Mouse (Mus musculus): ENCODE results near the gene Nphs1.
"Not testable (repeated sequence)": the region's sequence is repeated elsewhere in the genome, so short reads cannot be mapped to it uniquely, and the experiment has no call there.

Nphs1 gene

DNA sequence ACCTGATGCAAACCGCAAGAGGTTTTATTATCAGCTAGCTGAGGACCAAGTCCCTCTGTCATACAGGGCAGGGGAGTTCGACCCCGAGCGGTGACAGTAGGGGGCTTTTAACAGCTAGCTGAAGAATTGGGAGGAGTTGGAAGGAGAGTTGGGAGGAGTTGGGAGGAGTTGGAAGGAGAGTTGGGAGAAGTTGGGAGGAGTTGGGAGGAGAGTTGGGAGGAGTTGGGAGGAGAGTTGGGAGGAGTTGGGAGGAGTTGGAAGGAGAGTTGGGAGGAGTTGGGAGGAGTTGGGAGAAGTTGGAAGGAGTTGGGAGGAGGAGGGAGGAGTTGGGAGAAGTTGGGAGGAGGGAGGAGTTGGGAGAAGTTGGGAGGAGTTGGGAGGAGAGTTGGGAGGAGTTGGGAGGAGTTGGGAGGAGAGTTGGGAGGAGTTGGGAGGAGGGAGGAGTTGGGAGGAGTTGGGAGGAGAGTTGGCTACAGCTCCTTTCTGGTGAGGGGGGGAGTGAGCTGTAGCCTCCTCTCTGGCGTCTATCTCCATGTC is 37.5 kb downstream of the Nphs1 start:
- not testable (repeated sequence) for DNase-seq

DNA sequence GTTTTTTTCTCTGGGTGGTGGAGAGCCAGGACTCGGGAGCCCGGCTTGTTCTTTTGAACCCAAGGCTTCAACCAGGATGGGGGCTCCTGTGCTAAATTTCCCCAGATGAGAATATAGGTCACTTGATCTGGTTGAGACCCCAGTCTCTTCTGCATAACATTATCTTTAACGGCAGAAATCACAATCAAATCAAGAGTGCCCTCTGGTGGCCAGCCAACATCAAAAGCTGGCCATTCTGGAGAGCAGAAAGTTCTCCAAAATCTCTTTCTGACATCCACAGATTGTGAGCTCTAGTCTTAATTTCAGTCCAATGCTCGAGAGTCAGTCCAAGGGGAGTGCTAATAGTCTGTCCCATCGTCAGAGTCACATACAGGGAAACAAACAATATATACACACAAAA is 43.0 kb downstream of the Nphs1 start:
- DNase-seq, result not testable (repeated sequence)

DNA sequence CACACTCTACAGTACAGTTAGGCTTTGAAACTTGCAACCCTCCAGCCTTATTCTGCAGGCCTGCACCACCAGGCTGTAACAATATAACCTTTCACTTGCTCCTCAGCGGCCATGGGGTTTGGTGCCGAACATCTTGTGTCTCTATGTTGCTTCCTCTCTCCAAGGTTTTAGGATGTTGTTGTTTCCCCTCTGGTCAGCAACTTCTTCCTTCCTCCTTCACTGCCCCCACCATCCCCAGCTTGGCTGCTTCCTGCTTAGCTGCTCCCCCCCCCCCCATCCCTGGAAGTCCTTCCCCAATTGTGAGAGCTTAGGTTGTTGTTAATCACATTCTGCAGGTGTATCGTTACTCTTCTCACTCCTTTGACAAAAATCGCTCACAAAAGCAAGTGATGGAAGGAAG is 49.9 kb downstream of the Nphs1 start:
- no peak for DNase-seq

DNA sequence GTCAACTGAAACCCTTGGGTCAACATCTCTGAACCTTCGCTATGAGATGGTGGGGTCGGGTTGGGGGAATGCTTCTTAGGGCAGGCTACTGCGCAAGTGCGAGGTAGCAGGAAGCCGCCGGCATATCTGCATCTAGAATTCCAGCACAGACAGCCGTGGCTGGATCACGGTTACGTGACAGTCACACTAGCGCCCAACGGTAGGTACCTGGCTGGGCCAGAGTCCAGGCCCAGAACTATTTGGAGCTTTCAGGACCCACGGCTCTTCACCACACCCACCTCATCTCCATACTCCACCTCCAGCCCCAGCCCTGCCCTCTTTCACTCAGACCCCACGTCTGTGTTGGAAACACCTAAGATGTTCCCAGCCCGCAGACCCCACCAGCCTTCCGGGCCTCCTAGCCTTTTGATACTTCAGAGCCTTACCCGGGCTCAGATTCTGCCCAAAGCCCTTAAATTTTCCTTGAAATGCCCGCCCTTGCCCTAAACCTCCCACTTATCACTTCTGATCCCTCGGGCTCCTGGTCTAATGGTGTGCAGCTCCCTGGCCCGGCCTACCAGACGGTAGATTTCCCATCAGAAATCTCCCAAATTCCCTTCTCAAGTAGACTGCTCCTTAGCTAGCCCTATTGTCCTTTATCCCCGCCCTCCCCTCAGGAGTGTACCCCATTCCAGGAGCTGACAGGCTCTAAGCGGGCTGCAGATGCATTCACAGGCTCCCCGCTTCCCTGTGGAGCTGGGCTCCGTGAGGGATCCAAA is 57.1 kb downstream of the Nphs1 start:
- no peak for DNase-seq

DNA sequence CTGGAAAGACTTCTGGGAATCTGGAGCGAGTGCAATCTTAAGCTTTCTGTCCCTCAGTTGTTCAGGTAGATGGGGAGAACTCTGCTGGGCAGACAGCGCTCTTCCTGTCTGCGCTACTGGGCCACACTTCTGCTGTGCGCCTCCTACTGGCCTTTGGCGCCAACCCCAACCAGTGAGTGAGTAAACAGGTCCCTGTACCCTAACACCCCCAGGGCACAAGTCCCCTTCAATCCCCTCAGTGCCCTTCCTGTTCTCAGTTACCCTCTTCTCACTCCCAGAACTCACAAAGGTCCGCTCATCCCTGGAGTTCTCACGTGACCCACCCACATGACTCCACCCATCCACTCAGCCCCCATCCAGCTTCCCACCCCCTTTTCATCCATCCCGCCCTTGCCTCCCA is 60.2 kb downstream of the Nphs1 start:
- DNase-seq, result no peak

DNA sequence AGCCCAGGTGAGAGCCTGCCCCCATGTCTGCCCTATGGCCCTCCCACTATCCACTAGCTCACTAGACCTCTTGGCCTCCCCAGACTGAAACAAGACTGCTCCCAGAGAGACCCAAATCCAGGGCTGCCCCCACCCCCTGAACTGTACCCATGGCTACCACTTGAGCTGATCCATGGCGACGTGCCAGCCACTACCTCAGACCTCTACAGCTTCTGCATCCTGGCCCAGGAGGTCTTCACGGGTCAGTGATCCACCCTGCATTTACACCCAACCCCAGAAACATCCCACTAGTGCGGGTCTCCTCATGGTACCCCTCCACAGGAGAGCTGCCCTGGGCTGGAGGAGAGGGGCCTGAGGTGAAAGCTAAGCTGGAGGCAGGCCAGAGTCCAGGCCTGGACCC is 62.3 kb downstream of the Nphs1 start:
- no peak for DNase-seq

DNA sequence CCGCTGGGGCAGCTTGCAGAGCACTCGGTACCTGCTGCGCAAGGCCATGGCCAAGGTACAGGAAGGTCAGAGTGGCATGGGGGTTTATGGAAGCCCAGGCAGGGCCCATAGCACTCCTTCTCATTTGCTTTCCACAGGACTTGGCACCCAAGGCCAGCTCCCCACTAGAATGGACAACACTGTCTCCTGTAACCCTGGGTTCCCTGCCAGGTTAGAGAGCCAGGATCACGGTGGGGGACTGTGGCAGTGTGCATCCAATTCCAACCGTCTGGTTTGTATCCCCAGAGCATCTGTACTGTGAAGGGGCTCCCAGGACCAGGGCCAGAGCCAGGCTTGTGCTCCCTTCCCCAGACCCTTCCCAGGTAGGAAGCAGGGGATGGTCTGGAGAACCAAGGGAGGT is 62.7 kb downstream of the Nphs1 start:
- no peak for DNase-seq

DNA sequence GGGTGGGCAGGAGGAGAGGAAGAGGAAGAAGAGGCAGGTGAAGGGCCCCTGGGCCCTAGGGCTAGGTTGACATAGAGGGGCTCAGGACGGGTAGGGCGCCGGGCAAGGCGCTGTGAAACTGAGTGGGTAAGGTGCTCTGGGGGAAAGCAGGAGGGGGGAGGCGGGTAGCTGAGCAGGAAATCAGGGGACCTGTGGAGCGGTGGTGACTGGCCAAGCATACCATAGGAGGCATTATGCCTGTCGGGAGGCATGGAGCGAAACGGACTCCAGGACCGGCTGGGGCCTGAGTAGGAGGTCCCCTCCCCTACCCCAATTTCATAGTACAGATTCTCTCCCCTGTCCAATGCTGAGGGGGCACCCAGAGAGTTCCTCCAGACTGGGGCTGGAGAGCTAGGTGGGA is 64.8 kb downstream of the Nphs1 start:
- no peak for DNase-seq

DNA sequence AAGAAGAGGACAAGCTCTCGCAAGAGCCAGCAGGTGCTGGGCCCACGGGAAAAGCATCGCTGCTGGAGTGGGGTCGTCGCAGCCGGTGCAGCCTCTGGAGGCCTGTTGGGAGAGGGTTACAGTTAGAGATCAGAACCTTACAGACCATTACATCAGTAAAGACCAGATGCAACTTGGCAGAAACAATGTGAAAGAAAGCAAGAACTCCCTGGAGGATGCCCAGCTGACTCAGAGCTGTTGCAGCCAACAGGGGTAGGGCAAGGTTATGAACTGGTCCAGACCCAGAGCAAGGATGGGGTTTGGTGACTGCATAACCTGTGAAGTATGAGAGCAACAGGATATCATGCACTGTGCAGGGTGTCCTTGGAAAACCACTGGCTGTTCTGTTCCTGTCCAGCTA is 66.4 kb downstream of the Nphs1 start:
- DNase-seq, result no peak

DNA sequence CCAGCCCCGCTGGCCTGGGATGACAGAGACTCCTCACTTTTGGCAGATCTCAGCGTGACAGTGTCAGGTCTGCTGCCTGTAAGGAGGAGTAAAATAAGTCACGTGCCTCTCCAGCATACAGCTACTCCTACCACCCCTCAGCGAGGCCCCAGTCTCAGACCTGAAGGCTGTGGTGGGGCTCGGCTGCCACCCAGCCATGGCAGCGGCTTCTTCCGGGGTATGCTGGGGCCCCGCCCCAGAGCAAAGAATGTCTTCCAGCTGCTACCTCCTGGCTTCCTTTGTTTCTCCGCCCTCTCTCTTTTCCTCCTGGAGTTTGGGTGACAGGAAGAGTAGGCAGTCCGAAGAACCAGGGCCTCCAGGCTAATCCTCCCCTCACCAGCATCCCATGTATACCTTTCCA is 67.8 kb downstream of the Nphs1 start:
- no peak for DNase-seq

DNA sequence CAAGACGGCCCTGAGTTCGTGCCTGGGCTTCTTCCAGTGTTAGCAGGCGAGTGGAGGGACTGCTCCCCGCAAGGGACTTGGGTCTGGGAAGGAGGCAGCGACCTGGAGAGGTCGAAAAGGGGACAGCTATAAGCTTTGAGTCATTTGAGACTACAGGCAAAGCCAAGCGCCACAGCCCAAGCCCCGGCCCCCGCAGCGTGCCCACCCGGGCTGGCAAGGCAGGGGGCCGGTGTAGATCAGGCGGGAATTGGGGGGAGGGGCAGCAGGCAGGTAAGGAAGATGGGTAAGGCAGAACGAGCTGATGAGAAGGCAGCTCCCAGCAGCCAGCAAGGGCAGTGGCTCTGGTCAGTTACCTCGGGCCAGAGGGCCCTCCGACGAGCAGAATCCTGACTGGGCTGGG is 68.3 kb downstream of the Nphs1 start:
- DNase-seq, result no peak

DNA sequence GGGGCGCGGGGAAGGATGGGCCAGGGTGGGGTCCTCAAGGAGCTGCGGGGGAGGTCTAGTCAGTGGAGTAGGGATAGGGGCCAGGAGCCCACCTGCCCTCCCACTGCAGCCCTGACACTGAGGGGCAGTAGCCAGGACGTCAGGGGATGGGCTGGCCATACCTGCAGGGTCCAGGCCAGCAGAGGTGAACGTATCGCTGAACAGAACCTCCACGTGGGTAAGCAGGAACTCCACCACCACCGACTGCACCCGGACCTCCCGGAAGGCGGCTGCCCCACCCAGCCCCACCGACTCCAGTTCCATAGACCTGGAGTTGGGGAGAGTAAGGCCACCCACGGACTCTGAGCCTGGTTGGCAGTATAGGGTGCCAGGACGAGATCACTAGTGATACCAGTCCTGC is 68.9 kb downstream of the Nphs1 start:
- no peak for DNase-seq

DNA sequence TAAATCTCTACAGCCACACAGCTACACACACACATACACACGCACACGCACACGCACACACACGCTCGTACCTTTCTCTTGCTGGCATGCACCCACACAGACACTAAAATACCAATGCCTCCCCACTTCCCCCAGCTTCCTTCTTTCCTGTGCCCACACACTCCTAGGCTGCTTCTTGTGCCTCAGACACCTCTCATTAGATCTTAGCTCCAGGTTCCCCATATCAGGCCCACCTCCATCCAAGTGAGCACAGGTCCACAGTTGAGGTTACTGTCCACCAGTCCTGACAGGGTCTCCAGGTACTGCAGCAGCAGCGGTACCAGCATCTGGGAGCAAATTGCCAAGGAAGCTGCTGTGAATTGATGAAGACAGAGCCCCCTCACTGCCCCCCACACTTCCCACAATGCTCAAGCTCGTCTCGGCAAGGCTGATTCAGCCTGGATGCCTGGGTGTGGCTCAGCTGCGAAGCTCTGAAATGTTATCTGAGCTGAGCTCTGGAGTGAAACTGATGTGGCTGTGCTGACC is 73.2 kb downstream of the Nphs1 start:
- DNase-seq, result peak; percentile 57

DNA sequence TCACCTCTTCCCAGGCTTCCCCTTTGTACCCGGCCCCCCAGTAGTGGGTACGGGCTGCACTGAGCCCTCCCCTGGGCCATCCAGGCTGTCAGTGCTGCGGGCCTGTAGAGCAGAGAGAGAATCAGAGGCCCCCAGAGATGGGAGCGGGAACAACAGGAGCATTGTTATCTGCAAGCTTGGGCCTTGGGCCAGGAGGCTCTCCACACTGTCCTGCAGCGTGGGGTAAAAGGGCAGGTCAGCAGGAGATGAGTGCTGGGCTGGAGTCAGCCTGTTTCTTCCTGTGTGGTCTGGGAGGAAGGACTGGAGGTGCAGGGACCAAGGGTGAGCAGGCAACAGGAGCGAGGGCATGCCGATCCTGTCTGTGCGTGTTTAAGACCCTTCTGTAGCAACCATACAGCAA is 74.8 kb downstream of the Nphs1 start:
- peak; percentile 57 for DNase-seq

DNA sequence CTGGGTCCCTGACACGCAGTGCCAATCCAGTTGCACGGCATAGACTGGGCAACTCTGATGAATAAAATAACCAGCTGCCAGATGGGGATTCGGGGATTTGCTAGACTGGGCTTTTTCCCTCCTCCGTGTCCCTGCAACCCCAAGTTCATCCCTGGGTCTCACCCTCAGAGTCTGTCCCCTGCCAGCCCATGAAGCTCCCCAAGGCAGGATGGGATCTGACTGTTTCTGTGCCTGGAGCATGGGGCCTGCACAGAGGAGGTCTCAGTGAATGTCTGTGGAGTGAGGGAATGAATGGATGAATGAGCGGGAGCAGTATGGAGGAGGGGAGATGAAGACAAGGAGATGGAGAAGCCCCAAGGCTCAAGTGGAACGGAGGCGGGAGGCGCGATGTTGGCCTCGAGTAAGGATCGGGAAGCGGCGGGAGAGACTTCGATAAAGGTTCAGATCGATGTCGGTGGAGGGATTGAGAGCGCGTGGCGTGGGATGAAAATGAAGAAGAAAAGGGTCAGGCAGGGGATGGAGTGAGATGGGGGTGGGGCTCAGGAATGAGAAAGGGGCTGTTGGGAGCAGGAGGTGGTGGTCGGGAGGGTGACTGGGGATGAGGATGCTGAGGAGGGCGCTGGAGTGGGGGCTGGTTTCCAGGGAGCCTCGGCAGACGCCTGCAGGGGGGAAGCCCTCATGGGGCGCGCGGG is 76.0 kb downstream of the Nphs1 start:
- no peak for DNase-seq

DNA sequence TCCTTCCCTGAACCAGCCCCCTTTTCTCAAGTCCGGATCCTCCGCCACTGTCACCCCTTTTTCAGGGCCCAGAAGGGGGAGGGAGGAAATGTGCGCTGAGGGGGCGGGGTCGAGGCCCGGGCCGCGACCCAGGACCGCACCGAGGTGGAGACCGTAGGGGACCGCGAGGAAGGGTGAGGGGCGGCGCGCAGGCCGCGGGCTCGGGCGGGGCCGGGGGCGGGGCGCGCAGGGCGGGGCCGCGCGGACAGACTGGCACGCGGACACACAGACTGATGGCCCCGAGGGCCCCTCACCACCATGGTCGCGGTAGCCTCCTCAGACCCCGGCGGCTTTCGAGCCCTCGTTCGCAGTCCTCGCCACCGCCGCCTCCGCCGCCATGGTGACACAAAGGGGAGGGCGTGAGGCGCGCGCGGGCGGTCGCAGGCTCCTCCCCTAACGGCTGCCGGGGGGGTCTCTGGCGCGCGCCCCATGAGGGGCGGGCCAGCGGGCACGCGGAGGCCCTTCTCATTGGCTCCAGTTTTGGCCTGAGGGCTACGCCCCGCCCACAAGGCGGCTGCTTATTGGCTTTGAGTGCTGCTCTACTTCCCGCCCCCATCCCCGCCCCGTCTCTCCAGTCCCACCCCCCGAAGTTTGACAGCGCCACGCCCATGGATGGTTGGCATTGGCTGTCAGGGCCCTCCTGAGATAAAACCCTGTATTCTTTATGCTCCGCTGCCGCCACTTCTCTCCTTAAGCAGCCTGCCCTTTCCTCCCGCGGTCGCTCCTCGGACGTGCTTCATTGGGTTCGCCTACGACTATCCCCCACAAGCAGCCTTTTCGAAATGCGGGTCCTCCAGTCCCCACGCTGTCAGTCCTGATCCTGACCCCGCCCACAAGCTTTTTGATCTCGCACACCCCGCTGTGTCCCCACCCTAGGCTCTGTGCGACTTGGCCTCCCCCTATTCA is 76.8 kb downstream of the Nphs1 start, which contains the start of gene Arhgap33:
Gene Arhgap33, minus strand, starts transcription at position 428 of the 945 bp plus-strand sequence.
- peak; percentile 98 for DNase-seq
